Mouse (Mus musculus): ENCODE measurements around the gene Ddx58.

Gene Ddx58

DNA sequence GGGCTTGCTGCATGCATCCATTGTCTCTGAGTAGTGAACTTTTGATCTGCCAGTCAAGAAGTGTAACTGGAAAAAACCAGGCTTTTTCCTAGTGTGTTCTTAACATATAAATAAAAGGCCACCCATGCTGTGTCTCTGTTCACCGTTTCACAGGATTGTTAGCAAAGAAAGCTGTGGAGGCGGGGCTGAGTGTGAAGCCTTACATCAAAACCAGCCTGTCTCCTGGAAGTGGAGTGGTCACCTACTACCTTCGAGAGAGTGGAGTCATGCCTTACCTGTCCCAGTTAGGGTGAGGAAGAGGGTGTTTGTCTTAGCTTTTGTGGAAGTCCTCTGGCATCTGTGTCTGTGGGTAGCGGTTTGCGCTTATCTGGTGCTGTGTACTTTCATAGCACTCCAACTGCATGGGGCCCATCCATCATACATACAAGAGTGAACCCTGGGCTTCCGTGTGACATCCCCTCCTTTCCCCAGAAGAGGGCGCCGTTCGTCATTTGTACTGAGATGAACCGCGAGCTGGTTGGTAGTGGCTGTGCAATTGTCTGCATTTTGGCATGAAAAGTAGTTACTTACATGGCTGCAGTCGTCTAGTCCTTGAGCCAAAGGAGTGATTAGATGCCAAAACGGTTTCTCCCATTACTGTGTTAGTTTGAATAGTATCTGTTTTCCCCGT is 56.8 kb downstream of the Ddx58 start:
- DNase-seq (ENCODE audit: low read depth, low spot score), result peak; percentile 47

DNA sequence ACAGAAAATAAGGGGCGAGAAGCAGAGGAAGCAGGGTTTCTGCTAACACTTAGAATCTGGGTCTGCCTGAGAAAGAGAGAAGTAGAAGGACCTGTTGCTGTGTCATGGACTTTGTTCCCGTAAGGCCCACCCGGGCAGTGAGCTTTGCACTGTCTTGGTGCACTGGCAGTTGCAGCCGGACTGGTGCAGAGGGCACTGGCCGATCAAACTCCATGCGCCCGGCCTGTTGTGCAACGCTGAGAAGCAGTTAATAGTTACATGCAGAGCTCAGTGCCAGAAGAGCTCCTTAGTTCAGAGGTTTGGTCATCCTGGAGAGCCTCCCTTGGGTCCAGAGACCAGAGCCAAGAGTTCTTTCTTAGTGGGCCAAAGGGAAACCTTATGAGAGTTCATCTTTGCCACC is 57.9 kb downstream of the Ddx58 start:
- no peak for DNase-seq (ENCODE audit: low read depth, low spot score)

DNA sequence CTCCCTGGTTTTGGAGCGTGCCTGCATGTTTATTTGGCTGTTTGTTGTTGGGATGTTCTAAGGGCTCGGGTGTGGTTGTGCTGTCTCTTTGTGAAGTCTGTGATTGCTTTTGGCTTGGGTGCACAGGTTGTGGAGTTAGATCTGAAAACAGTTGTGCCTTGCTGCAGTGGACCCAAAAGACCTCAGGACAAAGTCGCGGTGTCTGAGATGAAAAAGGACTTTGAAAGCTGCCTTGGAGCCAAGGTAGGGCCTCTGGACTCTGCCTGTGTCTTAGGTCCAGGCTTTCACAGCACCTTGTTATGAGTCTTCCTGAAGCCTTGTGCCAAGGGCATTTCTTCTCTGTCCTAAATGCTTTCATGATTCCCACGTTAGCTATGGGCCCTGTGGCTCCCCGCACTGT is 59.6 kb downstream of the Ddx58 start:
- DNase-seq (ENCODE audit: low read depth, low spot score), result no peak

DNA sequence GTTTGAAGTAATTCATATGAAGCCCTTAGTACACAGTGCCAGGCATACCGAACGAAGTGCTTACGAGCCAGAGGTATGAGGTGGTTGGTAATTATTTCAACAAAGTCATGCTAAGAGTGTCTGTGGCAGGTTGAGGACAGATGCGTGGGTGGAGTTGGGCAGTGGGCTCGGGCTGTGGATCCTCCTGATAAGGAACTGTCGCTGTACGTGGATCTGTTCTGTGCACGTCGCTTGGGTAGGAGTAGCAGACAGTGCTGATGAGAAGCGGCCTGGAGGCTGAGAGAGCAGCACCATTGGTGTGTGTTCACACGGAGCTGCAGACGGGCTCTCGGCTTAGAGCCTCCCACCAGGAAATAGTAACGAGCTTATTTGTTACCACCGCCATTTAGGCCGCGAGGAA is 61.0 kb downstream of the Ddx58 start:
- no peak for DNase-seq (ENCODE audit: low read depth, low spot score)

DNA sequence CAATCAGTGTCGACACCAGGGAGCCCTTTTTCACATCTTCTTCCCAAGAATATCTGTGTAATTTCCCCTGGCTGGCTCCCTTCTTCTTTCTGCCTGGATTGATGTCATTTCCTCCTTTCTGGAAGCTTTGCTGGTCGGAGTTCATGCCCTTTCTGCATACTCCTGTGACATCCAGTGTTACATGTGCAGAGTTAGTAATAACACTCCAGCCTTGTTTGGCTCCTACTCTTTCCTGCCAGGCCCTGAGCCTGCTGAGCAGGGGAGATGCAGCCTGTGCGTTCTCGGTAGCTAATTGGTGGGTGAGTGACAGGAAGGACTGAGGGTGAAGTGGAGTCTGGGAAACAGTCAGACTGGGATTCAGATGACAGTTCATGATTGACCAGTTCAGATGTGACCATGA is 65.3 kb downstream of the Ddx58 start:
- DNase-seq (ENCODE audit: low read depth, low spot score), result no peak

DNA sequence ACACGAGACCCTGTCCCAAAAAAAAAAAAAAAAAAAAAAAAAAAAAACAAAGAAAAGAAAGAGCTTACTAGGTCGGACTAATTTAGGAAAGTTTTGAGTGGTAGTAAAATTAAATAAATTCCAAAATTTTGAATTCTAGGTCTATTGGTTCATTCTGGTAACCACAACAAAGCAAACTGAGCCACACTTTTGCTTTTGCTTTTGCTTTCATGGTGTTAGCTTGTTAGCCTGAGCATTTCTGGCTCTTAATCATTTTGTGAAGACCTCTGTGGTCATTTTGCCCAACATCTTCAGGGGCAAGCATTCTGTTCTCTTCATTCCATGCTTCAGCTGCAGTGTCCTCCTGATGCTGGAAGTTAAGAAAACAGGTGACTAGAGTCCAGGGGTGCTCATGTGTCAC is 67.3 kb downstream of the Ddx58 start:
- DNase-seq (ENCODE audit: low read depth, low spot score), result no peak

DNA sequence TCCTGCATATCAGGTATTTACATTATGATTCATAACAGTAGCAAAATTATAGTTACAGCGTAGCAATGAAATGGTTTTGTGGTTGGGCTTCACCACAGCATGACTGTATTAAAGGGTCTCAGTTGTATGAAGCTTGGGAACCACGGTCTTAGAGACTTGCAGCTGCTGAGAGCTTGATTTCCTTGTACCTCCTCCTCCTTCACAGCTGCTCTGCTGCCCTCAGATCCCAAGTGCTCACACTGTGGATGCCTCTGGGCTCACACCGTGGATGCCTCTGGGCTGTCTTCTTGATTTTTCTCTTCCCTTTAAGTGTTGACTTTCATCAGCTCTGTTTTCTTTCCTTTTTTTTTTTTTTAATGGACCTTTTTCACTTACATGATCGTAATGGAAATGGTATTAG is 68.2 kb downstream of the Ddx58 start:
- no peak for DNase-seq (ENCODE audit: low read depth, low spot score)

DNA sequence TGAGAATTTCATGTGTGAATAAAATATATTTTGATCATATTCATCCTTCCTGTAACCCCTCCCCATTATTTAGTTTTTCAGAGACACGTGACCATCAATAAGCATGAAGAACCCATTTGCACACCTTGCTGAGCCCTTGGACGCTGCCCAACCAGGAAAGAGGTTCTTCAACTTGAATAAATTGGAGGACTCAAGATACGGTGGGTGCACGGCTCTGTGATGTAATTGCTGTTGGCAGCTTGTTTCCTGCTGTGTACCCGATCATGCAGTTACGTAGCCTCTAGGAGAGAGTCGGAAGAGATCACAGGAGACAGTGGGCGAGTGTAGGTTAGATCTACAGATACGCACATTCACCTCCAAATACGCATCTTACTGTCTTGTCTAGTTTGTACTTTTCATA is 76.0 kb downstream of the Ddx58 start:
- no peak for DNase-seq (ENCODE audit: low read depth, low spot score)

DNA sequence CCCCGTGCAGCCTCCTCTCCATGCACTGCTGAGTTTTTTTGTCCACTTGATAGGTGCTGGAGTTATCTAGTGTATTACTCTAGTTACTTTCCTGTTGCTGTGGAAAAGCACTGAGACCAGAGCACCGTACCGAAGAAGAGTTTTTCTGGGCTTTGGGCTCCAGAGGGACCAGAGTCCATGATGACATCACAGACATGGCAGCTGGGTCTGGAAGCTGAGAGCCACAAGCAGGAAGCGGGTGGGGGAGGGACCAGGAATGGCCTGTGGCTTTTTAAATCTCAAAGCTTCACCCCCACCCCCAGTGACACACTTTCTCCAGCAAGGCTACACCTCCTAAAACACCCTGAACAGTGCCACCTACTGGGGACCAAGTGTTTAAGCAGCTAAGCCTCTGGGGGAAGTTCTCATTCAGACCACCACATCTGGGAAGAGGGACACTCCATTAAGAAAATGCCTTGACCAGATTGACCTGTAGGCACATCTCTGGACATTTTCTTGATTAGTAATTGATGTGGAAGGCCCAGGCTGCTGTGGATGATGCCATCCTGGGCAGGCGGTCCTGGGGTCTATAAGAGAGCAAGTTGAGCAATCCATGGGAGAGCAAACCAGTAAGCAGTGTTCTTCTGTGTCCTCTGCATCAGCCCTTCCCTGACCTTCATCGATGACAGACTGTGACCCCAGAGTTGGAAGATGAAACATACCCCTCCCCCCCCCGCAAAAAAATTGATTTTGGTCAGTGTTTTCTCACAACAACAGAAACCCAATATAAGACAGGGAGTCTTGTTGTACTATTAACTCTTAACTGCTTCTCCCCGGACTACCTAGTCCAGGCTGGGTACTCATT is 78.8 kb downstream of the Ddx58 start:
- no peak for DNase-seq (ENCODE audit: low read depth, low spot score)

DNA sequence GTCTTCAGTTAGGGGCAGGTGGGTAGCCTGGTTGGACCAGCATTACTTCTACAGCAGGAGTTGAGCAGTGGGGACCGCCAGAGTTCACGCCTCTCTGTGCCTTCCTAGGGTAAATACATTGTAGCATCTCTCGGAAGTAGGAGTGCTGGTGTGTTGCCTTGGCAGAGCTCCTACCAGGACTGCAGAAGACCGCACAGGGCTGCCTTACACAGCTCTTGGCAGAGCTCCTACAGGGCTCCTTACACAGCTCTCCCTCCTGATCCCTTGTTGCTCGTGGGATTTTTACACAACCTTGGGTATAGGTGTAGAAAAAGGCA is 81.4 kb downstream of the Ddx58 start:
- no peak for DNase-seq (ENCODE audit: low read depth, low spot score)

DNA sequence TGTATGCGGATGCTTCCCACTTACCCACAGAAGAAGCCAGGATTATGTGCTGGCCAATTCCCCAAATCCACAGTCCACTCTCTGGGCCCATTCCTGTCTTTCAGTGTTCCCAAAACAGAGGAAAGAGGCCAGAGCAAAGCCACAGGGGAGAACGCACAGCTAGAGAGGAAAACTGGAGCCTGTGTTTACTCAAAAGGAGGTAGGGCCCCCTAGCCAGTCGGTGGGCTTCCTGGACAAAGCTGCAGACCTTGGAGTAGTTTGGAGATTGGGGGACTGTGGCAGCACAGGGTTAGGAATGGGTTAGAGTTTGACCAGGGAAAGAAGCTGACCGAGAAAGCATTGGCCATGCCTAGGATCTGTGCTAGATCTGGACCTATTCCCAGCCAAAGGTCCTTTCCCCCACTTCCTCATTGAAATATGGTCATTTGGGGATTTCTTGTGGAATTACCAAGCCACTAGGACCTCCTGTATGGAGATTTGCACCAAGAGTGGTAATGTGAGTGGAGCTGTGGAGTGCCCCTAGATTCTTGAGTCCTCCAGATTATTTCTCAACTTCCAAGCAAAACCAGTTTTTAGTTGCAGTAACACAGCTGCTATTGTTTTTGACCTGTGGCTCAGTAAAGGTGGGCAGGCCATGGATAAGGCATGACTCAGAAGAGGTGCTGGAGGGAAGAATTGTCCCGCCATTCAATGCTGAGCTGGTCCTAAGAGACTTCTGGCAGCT is 82.0 kb downstream of the Ddx58 start:
- no peak for DNase-seq (ENCODE audit: low read depth, low spot score)

DNA sequence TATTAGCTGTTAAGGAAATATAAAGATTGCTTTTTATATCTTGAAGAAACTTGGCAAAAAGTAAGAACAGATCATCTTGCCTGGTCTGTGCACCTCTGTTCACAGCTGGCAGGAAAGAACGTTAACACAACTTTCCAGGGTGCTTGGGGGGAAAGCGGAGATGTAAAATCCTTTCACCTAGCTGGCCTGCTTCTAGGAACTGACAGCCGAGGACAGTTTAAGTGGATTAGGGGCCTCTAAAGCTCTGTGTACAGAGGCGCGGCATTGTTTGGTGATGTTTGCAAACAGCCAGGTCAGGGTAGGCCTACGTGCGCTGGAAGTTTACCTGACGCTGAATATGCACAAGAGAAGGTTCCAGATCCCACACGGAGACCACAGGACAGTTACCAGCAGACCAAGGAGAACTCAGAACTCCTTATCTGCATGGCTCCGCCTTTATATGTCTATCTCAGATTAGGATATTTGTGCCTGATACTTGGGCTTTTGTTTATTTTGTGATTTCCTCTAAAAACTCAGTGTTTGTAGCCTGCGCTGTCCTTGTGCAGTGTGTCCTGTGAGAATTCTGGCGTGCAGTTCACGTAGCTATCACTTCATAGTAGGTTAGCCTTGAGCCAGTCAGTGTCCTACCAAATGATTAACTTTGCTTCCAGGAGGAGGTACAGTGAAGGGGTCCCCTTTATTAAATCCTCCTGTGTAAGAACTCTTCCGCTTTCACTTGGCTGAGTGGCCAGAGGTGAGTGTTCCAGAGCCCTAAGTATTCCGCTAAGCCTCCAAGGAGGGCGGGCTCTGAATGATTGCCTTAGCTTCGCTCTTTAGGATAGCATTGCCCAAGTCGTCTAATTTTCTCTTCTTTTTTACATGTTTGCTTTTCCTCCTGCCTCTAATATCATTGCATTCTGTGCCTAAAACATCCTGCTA is 82.8 kb downstream of the Ddx58 start:
- DNase-seq (ENCODE audit: low read depth, low spot score), result peak; percentile 30

DNA sequence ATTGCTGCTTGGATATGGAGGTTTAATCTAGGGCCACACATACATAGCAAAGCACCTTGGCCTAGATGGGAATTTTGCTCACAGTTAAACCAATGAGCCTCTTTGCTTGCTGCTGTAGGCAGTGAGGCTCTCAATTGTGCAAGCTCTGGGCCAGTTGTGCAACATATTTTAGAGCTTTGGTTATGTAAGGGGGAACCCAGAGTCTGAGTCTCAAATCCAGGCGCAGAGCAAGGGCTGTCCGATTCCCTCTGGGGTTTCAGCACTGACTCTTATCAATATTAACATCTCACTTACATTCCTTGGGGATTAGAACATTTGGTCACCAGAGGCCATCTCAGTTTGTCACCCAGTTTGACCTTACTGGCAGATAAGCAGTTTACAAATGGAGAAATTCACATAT is 83.5 kb downstream of the Ddx58 start:
- no peak for DNase-seq (ENCODE audit: low read depth, low spot score)

DNA sequence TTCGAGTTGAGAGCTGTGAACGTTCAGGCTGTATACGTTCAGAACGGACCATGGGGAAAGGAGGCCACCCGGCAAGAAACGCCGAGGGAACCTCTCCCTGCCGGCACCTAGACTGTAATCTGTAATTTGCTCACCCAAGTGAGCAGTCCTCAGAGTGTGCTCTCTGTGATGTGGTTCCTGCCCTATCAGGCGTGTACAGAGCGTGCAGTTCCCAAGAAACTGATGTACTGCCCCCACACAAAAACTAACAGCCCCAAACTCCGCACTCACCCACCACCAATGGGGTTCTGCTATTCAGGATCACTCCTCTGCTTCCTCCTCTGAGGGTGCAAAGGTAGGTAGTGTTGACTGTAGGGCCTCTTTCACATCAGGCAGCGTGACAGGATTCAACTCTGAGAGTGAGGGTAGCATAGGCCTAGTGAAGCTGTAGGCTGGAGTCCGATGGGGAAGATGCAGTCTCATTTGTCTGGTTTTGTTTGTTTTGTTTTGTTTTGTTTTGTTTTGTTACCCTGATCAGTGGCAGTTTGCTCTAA is 84.1 kb downstream of the Ddx58 start:
- DNase-seq (ENCODE audit: low read depth, low spot score), result no peak

DNA sequence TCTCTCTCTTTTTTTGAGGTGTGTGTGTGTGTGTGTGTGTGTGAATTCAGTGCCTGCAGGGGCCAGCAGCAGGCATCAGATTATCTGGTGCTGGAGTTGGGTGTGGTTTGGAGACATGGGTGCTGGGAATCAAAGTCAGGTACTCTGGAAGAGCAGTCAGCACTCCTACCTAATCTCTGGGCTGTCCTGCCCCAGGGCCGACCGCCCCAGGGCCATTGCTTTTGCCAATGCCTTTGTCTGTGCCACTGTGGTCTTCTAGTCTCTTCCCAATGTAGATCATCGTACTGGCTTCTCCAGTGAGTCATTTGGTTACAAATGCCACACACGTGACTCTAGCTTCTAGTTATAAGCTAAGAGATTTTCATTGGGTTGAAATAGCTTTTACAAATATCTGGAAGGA is 84.9 kb downstream of the Ddx58 start:
- DNase-seq (ENCODE audit: low read depth, low spot score), result no peak

Data from retina, postnatal 7 days (tissue).